Comparison of ENCODE assay signal across 11 mouse cellular contexts in genomic region chr1:34387346-34388327, GRCm38 (mm10). TPM values are rescaled to one million over a fixed set of nuclear protein-coding genes. Genes with fewer than 3 reads are reported as not detected.
DNase-seq lines count a peak whose midpoint lies in the region; ATAC-seq lines count a peak whose summit lies in the region.
"Had no signal": no experiment of that assay in that cellular context is flagged by ENCODE, and none has a peak within 500 bp of the region (broad histone marks: within the 10 kb centered on the region; RNA-seq: fewer than 3 reads in every experiment).

No protein-coding gene starts in this region.

- H3K9ac ChIP-seq in liver, embryonic 11.5 days (ENCODE audit: low read depth, low read length): no peak overlapping the region
- H3K9ac ChIP-seq in liver, embryonic 12.5 days: no peak overlapping the region
- H3K9ac ChIP-seq in intestine, embryonic 15.5 days: no peak overlapping the region

- H3K36me3 ChIP-seq in liver, embryonic 11.5 days (ENCODE audit: control insufficient read depth, insufficient read depth, low read length): no peaks in the 10 kb centered on the region
- no peaks in the 10 kb centered on the region for H3K36me3 ChIP-seq in liver, embryonic 12.5 days
- H3K36me3 ChIP-seq in intestine, embryonic 15.5 days: no peaks in the 10 kb centered on the region

- no peaks in the 10 kb centered on the region for H3K9me3 ChIP-seq in liver, embryonic 11.5 days (ENCODE audit: control insufficient read depth, low read length)
- no peaks in the 10 kb centered on the region for H3K9me3 ChIP-seq in liver, embryonic 12.5 days (replicated peaks)
- H3K9me3 ChIP-seq in intestine, embryonic 15.5 days: no peaks in the 10 kb centered on the region

- DNase-seq in liver, embryonic 11.5 days (ENCODE audit: low spot score): peak; percentile 15
- peak; percentile 95 to 96 for DNase-seq in cerebellum, postnatal 10 days
- peak; percentile 39 to 44 for DNase-seq in heart, postnatal 10 days
- DNase-seq in skeletal muscle tissue, adult 2 months (ENCODE audit: low read depth, low spot score): peak; percentile 25
- DNase-seq in B cell, adult 2 months: no peak
- DNase-seq: kidney, adult 9 months; right cerebral cortex, postnatal 4 days; thymus, postnatal 4 days had no signal

- ATAC-seq in liver, embryonic 11.5 days (replicated peaks; ENCODE audit: low FRiP score): no peak
- ATAC-seq in liver, embryonic 12.5 days: no peak
- ATAC-seq in intestine, embryonic 15.5 days: no peak
- ATAC-seq: activated CD4-positive, CD25-positive, alpha-beta regulatory T cell, adult 4 months had no signal

- no peak overlapping the region for H3K4me2 ChIP-seq in liver, embryonic 11.5 days
- H3K4me2 ChIP-seq in liver, embryonic 12.5 days: no peak overlapping the region
- H3K4me2 ChIP-seq in intestine, embryonic 15.5 days (replicated peaks): no peak overlapping the region

- H3K27me3 ChIP-seq in liver, embryonic 11.5 days (replicated peaks; ENCODE audit: control insufficient read depth, insufficient read depth, low read length): no peaks in the 10 kb centered on the region
- no peaks in the 10 kb centered on the region for H3K27me3 ChIP-seq in liver, embryonic 12.5 days (replicated peaks)
- H3K27me3 ChIP-seq in intestine, embryonic 15.5 days (replicated peaks): no peaks in the 10 kb centered on the region

- no peak overlapping the region for H3K4me3 ChIP-seq in liver, embryonic 11.5 days (ENCODE audit: low read depth, low read length)
- no peak overlapping the region for H3K4me3 ChIP-seq in liver, embryonic 12.5 days
- H3K4me3 ChIP-seq in intestine, embryonic 15.5 days (replicated peaks): no peak overlapping the region

- no peak overlapping the region for H3K27ac ChIP-seq in liver, embryonic 11.5 days (ENCODE audit: low read depth, low read length)
- no peak overlapping the region for H3K27ac ChIP-seq in liver, embryonic 12.5 days
- H3K27ac ChIP-seq in intestine, embryonic 15.5 days: no peak overlapping the region

- H3K4me1 ChIP-seq in liver, embryonic 11.5 days (replicated peaks; ENCODE audit: control insufficient read depth, insufficient read depth, low read length): no peaks in the 10 kb centered on the region
- H3K4me1 ChIP-seq in liver, embryonic 12.5 days: no peaks in the 10 kb centered on the region
- H3K4me1 ChIP-seq in intestine, embryonic 15.5 days (replicated peaks): peaks cover 4% of the 10 kb centered on the region; the same call in 1 of the 2 replicates

- intact Hi-C loops in heart, postnatal 10 days (cut with DNase I): loop anchor here (2.0 kb wide), 1 partner anchor 75 kb away; no protein-coding TSS in a partner anchor

- 74% methylated on average over 12 of the region's 12 CpGs for WGBS in liver, embryonic 11.5 days
- 70% methylated on average over 12 of the region's 12 CpGs for WGBS in liver, embryonic 12.5 days (ENCODE audit: insufficient replicate concordance)
- 76% methylated on average over 12 of the region's 12 CpGs for WGBS in intestine, embryonic 15.5 days

RNA-seq across cellular contexts. Expression of gene Ccdc115, which starts 51.8 kb away (rescaled TPM):
- 65.5 and 65.9 TPM in 2 replicates for polyA plus RNA-seq in liver, embryonic 11.5 days (2014; fragmentation: Nextera tagmentation; extraction: Ambion mirVana)
- polyA plus RNA-seq in liver, embryonic 12.5 days (2016; fragmentation: Nextera tagmentation; extraction: Ambion mirVana): 34.3 and 35.1 TPM in 2 replicates
- 10 to 100 TPM; 14.0 to 17.4 TPM for total RNA-seq in heart, postnatal 10 days (2021)
- 60.9 and 61.9 TPM in 2 replicates for polyA plus RNA-seq in intestine, embryonic 15.5 days (2015; fragmentation: Nextera tagmentation; extraction: Ambion mirVana)

RNA-seq across cellular contexts. Expression of gene Imp4, which starts 52.0 kb away (rescaled TPM):
- polyA plus RNA-seq in liver, embryonic 11.5 days (2014; fragmentation: Nextera tagmentation; extraction: Ambion mirVana): 141 and 156 TPM in 2 replicates
- polyA plus RNA-seq in liver, embryonic 12.5 days (2016; fragmentation: Nextera tagmentation; extraction: Ambion mirVana): 96.4 and 100 TPM in 2 replicates
- total RNA-seq in heart, postnatal 10 days (2021): 10 to 100 TPM; 33.9 to 36.0 TPM
- 109 and 113 TPM in 2 replicates for polyA plus RNA-seq in intestine, embryonic 15.5 days (2015; fragmentation: Nextera tagmentation; extraction: Ambion mirVana)

Comparison
In these comparisons a context has a peak if more than half of its experiments do, and no peak if none do; other contexts are left out.
1. DNase-seq: peak in liver, embryonic 11.5 days (single experiment), cerebellum, postnatal 10 days (2 of 2), heart, postnatal 10 days (2 of 2) and skeletal muscle tissue, adult 2 months (single experiment); none in B cell, adult 2 months (0 of 2).